Mouse (Mus musculus) kidney, postnatal 0 days (tissue): ENCODE data around the gene Rhcg. TPM values are rescaled to one million over a fixed set of nuclear protein-coding genes. Genes with fewer than 3 reads are reported as not detected.
A peak's percentile ranks its signal among the peaks of the same experiment; 100 is the strongest.

Source experiments
- ATAC-seq: fragments of 200-750 bp; cut with Nextera tagmentation; replicated peaks from 2 replicates; pipeline ENCODE4 v1.8.0; 2017; ENCODE audit warnings: low read depth, moderate number of reproducible peaks, moderate TSS enrichment, moderate library complexity; ENCODE audit not compliant: low FRiP score
- DNase-seq: peaks from one replicate; pipeline ENCODE4 v3.0.0-alpha.2; 2016; ENCODE audit warnings: low spot score
- H3K27ac ChIP-seq: fragments of 300-500 bp; sonication (generic); 2 replicates; pipeline ENCODE4 v1.5.1; 2014; ENCODE audit warnings: mild to moderate bottlenecking
- H3K27me3 ChIP-seq: fragments of 300-500 bp; sonication (generic); 2 replicates; pipeline ENCODE4 v1.6.1; 2014; ENCODE audit warnings: low read length, mixed read lengths; ENCODE audit not compliant: insufficient read depth
- H3K36me3 ChIP-seq: fragments of 300-500 bp; sonication (generic); 2 replicates; pipeline ENCODE4 v1.6.1; 2014; ENCODE audit warnings: low read length, mixed read lengths; ENCODE audit not compliant: insufficient read depth
- H3K4me1 ChIP-seq: fragments of 300-500 bp; sonication (generic); replicated peaks from 2 replicates; pipeline ENCODE4 v1.6.1; 2014; ENCODE audit warnings: antibody characterized with exemption, low read length, mixed read lengths; ENCODE audit not compliant: insufficient read depth
- H3K4me2 ChIP-seq: fragments of 300-500 bp; sonication (generic); 2 replicates; pipeline ENCODE4 v1.6.1; 2014; ENCODE audit warnings: mild to moderate bottlenecking, low read length, moderate library complexity, mixed read lengths
- H3K4me3 ChIP-seq: fragments of 300-500 bp; sonication (generic); replicated peaks from 2 replicates; pipeline ENCODE4 v1.5.1; 2014; ENCODE audit warnings: low read depth, low read length
- H3K9ac ChIP-seq: fragments of 300-500 bp; sonication (generic); 2 replicates; pipeline ENCODE4 v1.6.1; 2014; ENCODE audit warnings: low read depth, low read length
- H3K9me3 ChIP-seq: fragments of 300-500 bp; sonication (generic); replicated peaks from 2 replicates; pipeline ENCODE4 v1.6.1; 2016; ENCODE audit warnings: low read length, inconsistent platforms, mixed read lengths
- CTCF ChIP-seq: IDR thresholded peaks from 2 replicates; pipeline ENCODE4 v1.5.1; 2016; ENCODE audit warnings: antibody characterized with exemption, low read depth, mild to moderate bottlenecking, moderate library complexity
- WGBS: fragments of 180-500 bp; shearing (Covaris S2); extraction: QIAGEN DNeasy Blood & Tissue Kit; methylation state at CpG from one replicate; pipeline ENCODE4 v1.1.7; 2014; 5-methylcytosine and 5-hydroxymethylcytosine counted together
- polyA plus RNA-seq: library from polyadenylated mRNA; unstranded; fragments of >200 nt; fragmentation: Nextera tagmentation; extraction: Ambion mirVana; gene quantifications from 2 replicates; pipeline ENCODE4 v1.2.1, GENCODE M21; 2015

The Rhcg gene
- polyA plus RNA-seq, 1 experiment from 2014 or later: 117 TPM

GRCm38 (mm10) chr7:79612783-79613182 is 4.7 kb downstream of the Rhcg start:
- 8% methylated on average over 6 of the region's 6 CpGs for WGBS
- peak; percentile 74 for TF ChIP-seq CTCF
- Histone ChIP-seq H3K4me1 (no peaks in the 10 kb centered on the region; the same call in 1 of the 2 replicates), H3K36me3 (no peaks in the 10 kb centered on the region), H3K9ac (no peak overlapping the region), H3K4me2 (no peak overlapping the region), H3K27ac (no peak overlapping the region), H3K27me3 (peaks cover 20% of the 10 kb centered on the region; the same call in 1 of the 2 replicates), H3K9me3 (no peaks in the 10 kb centered on the region), H3K4me3 (no peak overlapping the region)
- DNase-seq (peak; percentile 84), ATAC-seq (no peak; the same call in 1 of the 2 replicates)

DNA sequence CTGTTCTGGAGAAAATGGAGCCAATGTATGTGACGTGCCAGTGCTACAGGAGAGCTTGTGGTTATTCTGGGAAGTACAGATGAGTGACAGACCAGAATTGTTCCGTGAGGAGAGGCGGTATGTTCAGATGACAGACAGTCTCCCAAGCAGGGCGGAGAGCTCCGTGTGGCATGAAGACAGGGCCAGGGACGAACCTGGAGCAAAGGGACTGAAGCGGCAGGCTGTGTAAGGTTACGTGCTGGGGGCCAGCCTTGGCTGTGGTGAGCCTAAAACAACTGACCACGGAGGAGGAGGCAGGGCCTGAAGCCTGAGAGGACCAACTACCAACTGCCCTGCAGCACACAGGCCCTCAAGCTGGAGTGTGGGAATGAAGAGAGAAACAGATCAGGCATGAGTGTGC is 5.6 kb downstream of the Rhcg start:
- WGBS: 71% methylated on average over 9 of the region's 9 CpGs
- no peak for DNase-seq
- Histone ChIP-seq H3K9me3 (no peaks in the 10 kb centered on the region), H3K9ac (no peak overlapping the region), H3K36me3 (no peaks in the 10 kb centered on the region), H3K4me1 (no peaks in the 10 kb centered on the region; the same call in 1 of the 2 replicates), H3K27ac (no peak overlapping the region), H3K27me3 (0 out of 2 replicates have a peak, but pooled peaks cover 11% of the 10 kb centered on the region), H3K4me2 (no peak overlapping the region), H3K4me3 (no peak overlapping the region)
- ATAC-seq: no peak
- TF ChIP-seq CTCF: no peak

DNA sequence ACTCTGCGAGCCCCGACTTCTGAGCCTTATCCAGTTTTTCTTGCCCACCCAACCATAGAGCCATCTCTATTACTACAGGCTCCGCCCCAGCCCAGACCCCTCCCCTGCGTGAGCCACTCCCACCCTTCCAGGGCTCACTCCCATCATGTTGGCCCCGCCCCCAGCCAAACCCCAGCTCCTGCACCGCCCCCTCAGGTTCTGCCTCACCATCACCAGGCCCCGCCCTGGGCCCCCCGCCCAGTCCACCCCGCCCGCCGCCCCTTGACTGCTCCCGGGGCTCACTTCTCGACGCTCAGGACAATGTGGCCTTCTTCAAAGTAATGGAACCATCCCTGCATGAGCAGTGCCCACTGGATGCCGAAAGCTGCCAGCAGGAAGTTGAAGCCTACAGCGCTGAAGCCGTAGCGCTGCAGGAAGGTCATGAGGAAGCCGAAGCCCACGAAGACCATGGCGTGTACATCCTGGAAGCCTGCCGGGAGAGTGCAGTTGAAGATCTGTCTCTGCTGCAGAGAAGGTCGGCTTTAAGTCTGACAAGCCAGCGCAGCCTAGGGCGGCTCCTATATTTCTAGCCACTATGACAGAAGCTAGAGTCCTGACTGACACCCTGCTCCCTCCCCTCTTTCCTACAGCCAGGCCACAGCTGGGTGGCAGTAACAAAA is 10.1 kb downstream of the Rhcg start:
- peak; percentile 67 for DNase-seq
- H3K27ac ChIP-seq: no peak overlapping the region
- no peaks in the 10 kb centered on the region for H3K36me3 ChIP-seq
- H3K9ac ChIP-seq: no peak overlapping the region
- H3K27me3 ChIP-seq: no peaks in the 10 kb centered on the region
- ATAC-seq: peak; percentile 67
- H3K9me3 ChIP-seq: no peaks in the 10 kb centered on the region
- 3% methylated on average over 25 of the region's 25 CpGs for WGBS
- peak overlapping the region; percentile 58 for H3K4me2 ChIP-seq
- peak overlapping the region; percentile 13; the same call in 1 of the 2 replicates for H3K4me3 ChIP-seq
- no peak for TF ChIP-seq CTCF
- no peaks in the 10 kb centered on the region; the same call in 1 of the 2 replicates for H3K4me1 ChIP-seq

- ATAC-seq: peak; percentile 38; the same call in 1 of the 2 replicates
- H3K4me3 ChIP-seq: no peak overlapping the region
These were observed 10.7 kb downstream of the Rhcg start for GRCm38 (mm10) chr7:79606766-79607165.

DNA sequence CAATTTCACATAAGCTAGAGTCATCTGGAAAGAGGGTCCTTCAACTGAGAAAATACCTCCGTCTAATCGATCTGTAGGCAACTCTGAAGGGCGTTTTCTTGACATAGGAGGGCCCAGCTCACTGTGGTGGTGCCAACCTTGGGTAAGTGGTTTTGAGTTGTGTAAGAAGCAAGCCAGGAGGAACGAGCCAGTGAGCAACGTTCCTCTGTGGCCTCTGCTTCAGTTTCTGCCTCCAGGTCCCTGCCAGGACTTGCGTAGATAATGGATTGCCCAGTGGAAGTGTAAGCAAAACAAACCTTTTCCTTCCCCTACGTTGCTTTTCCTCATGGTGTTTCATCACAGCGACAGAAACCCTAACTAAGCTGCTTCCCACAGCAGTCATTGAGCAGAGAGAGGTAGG is 15.5 kb downstream of the Rhcg start:
- Histone ChIP-seq H3K36me3 (no peaks in the 10 kb centered on the region), H3K4me2 (no peak overlapping the region), H3K9ac (no peak overlapping the region), H3K9me3 (no peaks in the 10 kb centered on the region), H3K4me1 (no peaks in the 10 kb centered on the region), H3K4me3 (no peak overlapping the region), H3K27me3 (no peaks in the 10 kb centered on the region; the same call in 1 of the 2 replicates), H3K27ac (no peak overlapping the region)
- ATAC-seq: no peak
- TF ChIP-seq CTCF: no peak
- WGBS: 52% methylated on average over 8 of the region's 8 CpGs
- DNase-seq: no peak

More at GRCm38 (mm10) chr7:79606766-79607165, 10.7 kb downstream of the Rhcg start:
- Histone ChIP-seq H3K4me1 (no peaks in the 10 kb centered on the region; the same call in 1 of the 2 replicates), H3K36me3 (no peaks in the 10 kb centered on the region), H3K9me3 (no peaks in the 10 kb centered on the region), H3K27me3 (no peaks in the 10 kb centered on the region), H3K9ac (no peak overlapping the region), H3K4me2 (no peak overlapping the region), H3K27ac (no peak overlapping the region)
- DNase-seq: no peak
- TF ChIP-seq CTCF: no peak
- 22% methylated on average over 3 of the region's 3 CpGs for WGBS

DNA sequence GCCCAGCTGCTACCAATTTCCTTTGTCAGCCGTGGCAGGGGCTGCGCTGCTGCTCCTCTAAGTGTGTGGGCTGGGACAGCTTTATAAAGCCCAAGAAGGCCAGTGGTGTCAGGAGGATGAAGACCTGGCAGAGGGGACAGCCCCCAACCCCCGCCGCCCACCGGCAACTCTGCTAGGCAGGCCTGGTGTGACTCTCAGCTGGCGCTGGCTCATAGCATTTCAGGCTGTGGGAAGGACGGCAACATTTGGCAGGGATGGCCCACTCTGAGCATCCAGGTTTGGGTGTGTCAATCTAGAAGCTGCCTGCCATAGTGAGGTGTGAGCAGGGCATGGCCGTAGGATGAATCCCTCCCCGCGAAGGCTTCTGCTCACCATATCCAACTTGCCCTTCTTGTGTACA is 17.3 kb downstream of the Rhcg start:
- H3K4me3 ChIP-seq: no peak overlapping the region
- ATAC-seq: no peak
- H3K9me3 ChIP-seq: no peaks in the 10 kb centered on the region
- no peak overlapping the region for H3K4me2 ChIP-seq
- H3K4me1 ChIP-seq: no peaks in the 10 kb centered on the region
- H3K9ac ChIP-seq: no peak overlapping the region
- DNase-seq: no peak
- WGBS: 79% methylated on average over 10 of the region's 10 CpGs
- TF ChIP-seq CTCF: no peak
- H3K27ac ChIP-seq: no peak overlapping the region
- H3K27me3 ChIP-seq: no peaks in the 10 kb centered on the region; the same call in 1 of the 2 replicates
- H3K36me3 ChIP-seq: no peaks in the 10 kb centered on the region
